20 mouse cellular contexts compared by ENCODE assay signal in genomic region chr11:29747365-29747764, GRCm38 (mm10).
"Had no signal": no experiment of that assay in that cellular context is flagged by ENCODE, and none has a peak within 500 bp of the region (broad histone marks: within the 10 kb centered on the region; RNA-seq: fewer than 3 reads in every experiment).

No protein-coding gene starts in this region.

- H3K27ac ChIP-seq: limb, embryonic 12.5 days; limb, embryonic 15.5 days; liver, embryonic 14.5 days; macrophage; midbrain, embryonic 12.5 days; midbrain, embryonic 15.5 days; neural tube, embryonic 13.5 days; stomach, postnatal 0 days had no signal

- DNase-seq: kidney, adult 18-20 months; kidney, adult 9 months; kidney, postnatal 14 days; kidney, postnatal 4 days; layer of hippocampus, adult 9-11 months; layer of hippocampus, postnatal 36 days; left cerebral cortex, postnatal 4 days; liver, postnatal 0 days; lung, embryonic 14.5 days; retina, postnatal 1 day; right cerebral cortex, postnatal 4 days; thymus, postnatal 25 days had no signal

- H3K4me1 ChIP-seq: limb, embryonic 12.5 days; limb, embryonic 15.5 days; midbrain, embryonic 12.5 days; midbrain, embryonic 15.5 days; neural tube, embryonic 13.5 days had no signal

- H3K4me3 ChIP-seq: limb, embryonic 12.5 days; limb, embryonic 15.5 days; midbrain, embryonic 12.5 days; midbrain, embryonic 15.5 days; neural tube, embryonic 13.5 days had no signal
